Mouse (Mus musculus) embryonic facial prominence, embryonic 11.5 days (tissue): Measurements from ENCODE around the gene Enc1. TPM values are rescaled to one million over a fixed set of nuclear protein-coding genes. Genes with fewer than 3 reads are reported as not detected.
A peak's percentile ranks its signal among the peaks of the same experiment; 100 is the strongest.
"Not testable (repeated sequence)": the region's sequence is repeated elsewhere in the genome, so short reads cannot be mapped to it uniquely, and the experiment has no call there.

Experiments
- ATAC-seq: fragments of 200-750 bp; cut with Nextera tagmentation; replicated peaks from 2 replicates; pipeline ENCODE4 v1.8.0; 2017; ENCODE audit warnings: low read depth; ENCODE audit not compliant: insufficient number of reproducible peaks, low FRiP score, low TSS enrichment
- DNase-seq: peaks from one replicate; pipeline ENCODE4 v3.0.0-alpha.2; 2015; ENCODE audit warnings: low spot score
- H3K27ac ChIP-seq: fragments of 300-500 bp; sonication (generic); replicated peaks from 2 replicates; pipeline ENCODE4 v1.5.1; 2014; ENCODE audit warnings: mild to moderate bottlenecking, low read depth, low read length, control low read depth
- H3K27me3 ChIP-seq: fragments of 300-500 bp; sonication (generic); 2 replicates; pipeline ENCODE4 v1.6.1; 2014; ENCODE audit warnings: mild to moderate bottlenecking, low read length, moderate library complexity, mixed read lengths; ENCODE audit not compliant: control insufficient read depth, insufficient read depth
- H3K36me3 ChIP-seq: fragments of 300-500 bp; sonication (generic); replicated peaks from 2 replicates; pipeline ENCODE4 v1.6.1; 2014; ENCODE audit warnings: low read depth, mild to moderate bottlenecking, low read length, moderate library complexity, mixed read lengths; ENCODE audit not compliant: control insufficient read depth, insufficient read depth
- H3K4me1 ChIP-seq: fragments of 300-500 bp; sonication (generic); 2 replicates; pipeline ENCODE4 v1.6.1; 2014; ENCODE audit warnings: low read length, mixed read lengths; ENCODE audit not compliant: control insufficient read depth, insufficient read depth
- H3K4me2 ChIP-seq: fragments of 300-500 bp; sonication (generic); 2 replicates; pipeline ENCODE4 v1.6.1; 2014; ENCODE audit warnings: low read depth, mild to moderate bottlenecking, control low read depth, low read length, moderate library complexity
- H3K4me3 ChIP-seq: fragments of 300-500 bp; sonication (generic); 2 replicates; pipeline ENCODE4 v1.5.1; 2014; ENCODE audit warnings: low read depth, low read length, control low read depth
- H3K9ac ChIP-seq: fragments of 300-500 bp; sonication (generic); replicated peaks from 2 replicates; pipeline ENCODE4 v1.6.1; 2014; ENCODE audit warnings: mild to moderate bottlenecking, control low read depth, low read length
- H3K9me3 ChIP-seq: fragments of 300-500 bp; sonication (generic); replicated peaks from 2 replicates; pipeline ENCODE4 v1.6.1; 2016; ENCODE audit warnings: mild to moderate bottlenecking, low read length, inconsistent platforms, mixed read lengths; ENCODE audit not compliant: control insufficient read depth
- WGBS: fragments of 180-500 bp; shearing (Covaris S2); extraction: QIAGEN DNeasy Blood & Tissue Kit; methylation state at CpG from one replicate; pipeline ENCODE4 v1.1.7; 2014; 5-methylcytosine and 5-hydroxymethylcytosine counted together
- polyA plus RNA-seq: library from polyadenylated mRNA; unstranded; fragments of >200 nt; fragmentation: Nextera tagmentation; extraction: Ambion mirVana; gene quantifications from 2 replicates; pipeline ENCODE4 v1.2.1, GENCODE M21; 2014

The Enc1 gene
- polyA plus RNA-seq, 1 experiment from 2014 or later = 8.3 TPM

DNA sequence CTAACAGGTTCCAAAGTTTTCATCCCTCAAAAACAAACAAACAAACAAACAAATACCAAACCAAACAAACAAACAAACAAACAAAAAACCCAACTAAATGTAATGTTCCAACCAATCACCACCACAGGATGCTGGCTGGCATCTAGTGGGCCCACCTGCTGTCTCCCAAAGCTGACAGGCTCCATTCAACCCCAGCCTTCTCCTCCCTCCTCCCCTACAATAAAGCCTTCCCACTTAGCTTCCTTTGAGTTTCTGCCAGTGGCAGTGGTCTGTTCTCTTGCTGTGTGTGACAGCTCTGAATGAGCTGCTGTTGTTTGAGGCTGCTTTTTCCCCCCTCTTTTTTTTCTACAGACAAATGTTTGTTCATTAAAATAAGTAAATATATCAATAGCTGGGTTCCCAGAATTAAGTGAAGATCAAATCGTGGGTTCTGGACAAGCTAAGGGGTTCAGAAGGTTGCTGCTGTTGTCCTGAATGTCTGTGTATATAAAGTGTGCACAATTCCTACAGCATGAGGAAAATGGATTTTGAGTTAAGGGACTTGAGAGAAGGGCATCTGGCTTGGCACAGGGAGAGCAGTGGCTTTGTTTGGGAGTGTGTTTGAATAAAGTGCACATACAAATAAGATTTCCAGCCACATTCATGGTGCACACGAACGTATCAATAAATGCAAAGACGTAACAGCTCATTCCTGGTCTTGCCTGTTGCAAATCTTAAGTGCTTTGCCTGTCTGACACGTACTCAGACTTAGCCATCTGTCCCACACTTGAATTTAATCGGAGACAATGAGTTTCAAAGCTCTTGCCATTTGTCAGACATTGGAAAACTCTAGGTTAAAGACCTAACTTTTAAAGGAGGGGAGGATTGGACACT is 15.3 kb downstream of the Enc1 start:
- Histone ChIP-seq H3K9ac (no peak overlapping the region), H3K9me3 (no peaks in the 10 kb centered on the region), H3K4me2 (no peak overlapping the region), H3K36me3 (no peaks in the 10 kb centered on the region), H3K4me1 (no peaks in the 10 kb centered on the region), H3K27me3 (no peaks in the 10 kb centered on the region), H3K27ac (0 out of 2 replicates have a peak overlapping the region, but pooled peaks have one; percentile 7), H3K4me3 (no peak overlapping the region)
- ATAC-seq (no peak), DNase-seq (no peak)
- WGBS = 68% methylated on average over 6 of the region's 6 CpGs

DNA sequence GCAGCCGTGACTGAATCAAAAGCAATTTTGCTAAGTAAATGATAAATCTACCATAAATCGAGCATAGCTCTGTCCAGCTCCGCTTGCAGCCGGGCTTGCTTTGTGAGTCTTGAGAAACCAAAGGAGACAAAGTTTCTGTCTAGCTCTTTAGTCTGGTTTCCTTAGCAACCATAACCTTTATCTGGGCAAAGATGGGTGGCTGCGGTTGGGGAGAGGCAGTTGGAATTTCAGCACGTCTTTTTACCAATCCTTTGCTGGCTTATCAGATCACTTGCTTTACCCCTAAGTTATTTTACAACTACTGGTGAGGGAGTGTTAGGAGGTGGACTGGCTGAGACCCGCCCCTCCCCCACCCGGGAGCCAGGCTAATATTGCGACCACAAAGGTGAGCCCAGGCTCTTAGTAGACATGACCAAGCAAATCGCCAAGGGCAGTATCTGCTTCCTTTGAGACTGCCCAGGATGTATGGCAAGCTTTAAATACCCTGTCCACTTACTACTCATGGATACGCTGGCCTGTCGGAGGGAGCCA is 16.0 kb downstream of the Enc1 start:
- no peaks in the 10 kb centered on the region for H3K4me1 ChIP-seq
- H3K9me3 ChIP-seq = no peaks in the 10 kb centered on the region
- no peaks in the 10 kb centered on the region for H3K27me3 ChIP-seq
- no peaks in the 10 kb centered on the region for H3K36me3 ChIP-seq
- no peak for DNase-seq
- WGBS = 71% methylated on average over 12 of the region's 12 CpGs
- H3K27ac ChIP-seq = no peak overlapping the region
- H3K9ac ChIP-seq = no peak overlapping the region
- H3K4me3 ChIP-seq = no peak overlapping the region
- H3K4me2 ChIP-seq = no peak overlapping the region
- ATAC-seq = no peak

DNA sequence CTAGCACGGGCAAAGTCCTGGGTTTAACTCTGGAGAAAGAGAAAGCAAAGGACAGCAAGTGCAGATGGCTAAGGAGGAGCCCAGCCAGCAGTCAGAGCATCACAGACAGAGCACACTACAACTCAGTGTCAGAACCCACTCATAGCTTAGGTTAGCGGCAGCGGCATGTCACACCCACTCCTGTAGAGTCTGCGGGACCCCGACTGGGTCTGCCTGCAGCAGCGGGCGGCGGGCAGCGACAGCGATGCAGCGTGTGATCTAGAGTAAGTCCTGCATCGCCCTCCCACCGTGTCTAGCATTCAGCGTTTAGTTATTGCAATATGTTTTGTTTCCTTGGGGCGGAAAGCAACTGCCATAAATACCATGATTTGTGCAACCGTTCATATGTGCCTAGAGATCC is 18.4 kb downstream of the Enc1 start:
- no peak for DNase-seq

GRCm38 (mm10) chr13:97260456-97261180 is 19.7 kb downstream of the Enc1 start:
- Histone ChIP-seq H3K4me2 (no peak overlapping the region), H3K27me3 (no peaks in the 10 kb centered on the region), H3K27ac (no peak overlapping the region), H3K9ac (no peak overlapping the region), H3K4me1 (no peaks in the 10 kb centered on the region), H3K4me3 (no peak overlapping the region), H3K9me3 (no peaks in the 10 kb centered on the region), H3K36me3 (no peaks in the 10 kb centered on the region)
- DNase-seq = no peak
- WGBS = 25% methylated on average over 8 of the region's 8 CpGs
- ATAC-seq = no peak; the same call in 1 of the 2 replicates

More for the DNA sequence above, 18.4 kb downstream of the Enc1 start:
- H3K36me3 ChIP-seq = no peaks in the 10 kb centered on the region
- H3K27ac ChIP-seq = no peak overlapping the region
- no peaks in the 10 kb centered on the region for H3K27me3 ChIP-seq
- H3K4me2 ChIP-seq = no peak overlapping the region
- H3K4me1 ChIP-seq = no peaks in the 10 kb centered on the region
- no peak overlapping the region for H3K4me3 ChIP-seq
- no peak for ATAC-seq
- WGBS = 76% methylated on average over 16 of the region's 16 CpGs
- no peaks in the 10 kb centered on the region for H3K9me3 ChIP-seq
- H3K9ac ChIP-seq = no peak overlapping the region

- 42% methylated on average over 8 of the region's 8 CpGs for WGBS
- Histone ChIP-seq H3K36me3 (no peaks in the 10 kb centered on the region), H3K27ac (no peak overlapping the region), H3K4me1 (no peaks in the 10 kb centered on the region), H3K27me3 (no peaks in the 10 kb centered on the region), H3K4me2 (no peak overlapping the region), H3K9me3 (no peaks in the 10 kb centered on the region), H3K9ac (no peak overlapping the region), H3K4me3 (no peak overlapping the region)
- DNase-seq (no peak), ATAC-seq (no peak)
Observed at GRCm38 (mm10) chr13:97261549-97261948, 20.6 kb downstream of the Enc1 start.

DNA sequence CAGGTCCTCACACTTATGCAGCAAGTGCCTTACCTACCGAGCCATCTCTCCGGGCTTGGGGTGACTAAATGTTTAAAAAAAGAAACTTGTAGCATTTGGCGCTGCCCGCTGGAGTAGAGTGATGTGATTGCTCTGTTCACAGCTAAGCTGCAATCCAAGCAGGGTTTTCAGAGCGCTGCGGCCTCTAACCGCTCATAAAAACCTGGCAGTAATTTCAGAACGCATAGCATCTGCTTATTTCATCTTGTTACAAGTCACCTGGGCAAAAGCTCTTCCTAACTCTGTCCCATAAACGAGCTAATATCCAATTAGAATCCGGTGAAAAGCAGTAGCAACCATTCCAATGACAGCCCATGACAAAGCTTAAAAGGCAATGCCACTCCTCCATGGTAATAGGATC is 21.8 kb downstream of the Enc1 start:
- DNase-seq (no peak), ATAC-seq (no peak)
- Histone ChIP-seq H3K4me3 (no peak overlapping the region), H3K9ac (no peak overlapping the region), H3K4me2 (no peak overlapping the region), H3K4me1 (no peaks in the 10 kb centered on the region), H3K27ac (no peak overlapping the region), H3K9me3 (no peaks in the 10 kb centered on the region), H3K36me3 (no peaks in the 10 kb centered on the region), H3K27me3 (no peaks in the 10 kb centered on the region)
- WGBS = 80% methylated on average over 10 of the region's 10 CpGs

GRCm38 (mm10) chr13:97265534-97265933 is 24.6 kb downstream of the Enc1 start:
- H3K4me3 ChIP-seq, H3K27me3 ChIP-seq, H3K4me1 ChIP-seq, H3K36me3 ChIP-seq, ATAC-seq, H3K4me2 ChIP-seq, H3K9me3 ChIP-seq, H3K27ac ChIP-seq, H3K9ac ChIP-seq, DNase-seq: not testable (repeated sequence)
- WGBS = 84% methylated on average over 6 of the region's 6 CpGs

DNA sequence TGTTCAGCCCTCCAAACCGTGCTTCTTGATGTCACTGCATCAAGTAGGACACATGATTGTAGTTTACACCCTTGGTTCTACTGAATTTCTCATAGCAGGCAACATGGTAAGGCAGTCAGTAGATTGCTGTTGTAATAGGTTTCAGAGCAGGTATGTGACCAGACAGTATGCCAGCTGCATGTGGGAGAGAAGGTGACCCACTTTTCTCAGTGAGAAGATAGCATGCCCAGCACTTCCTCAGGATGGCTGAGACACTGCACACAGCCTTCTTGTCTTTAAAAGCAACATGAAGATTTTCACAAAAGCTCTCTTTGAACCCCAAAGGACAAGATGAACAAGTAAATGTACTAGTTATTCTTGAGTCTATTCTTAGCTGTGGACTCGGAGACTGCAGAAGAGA is 29.8 kb downstream of the Enc1 start:
- Histone ChIP-seq H3K9ac (no peak overlapping the region), H3K36me3 (no peaks in the 10 kb centered on the region), H3K4me1 (no peaks in the 10 kb centered on the region), H3K4me2 (no peak overlapping the region), H3K4me3 (no peak overlapping the region), H3K9me3 (no peaks in the 10 kb centered on the region), H3K27ac (no peak overlapping the region), H3K27me3 (no peaks in the 10 kb centered on the region)
- DNase-seq (no peak), ATAC-seq (no peak)
- 84% methylated on average over 2 of the region's 2 CpGs for WGBS
